Mouse (Mus musculus) layer of hippocampus, postnatal 36 days (tissue): Measurements from ENCODE around the gene D1Ertd622e. TPM values are rescaled to one million over a fixed set of nuclear protein-coding genes. Genes with fewer than 3 reads are reported as not detected.
"Not testable (repeated sequence)": the region's sequence is repeated elsewhere in the genome, so short reads cannot be mapped to it uniquely, and the experiment has no call there.

Experiments
- DNase-seq, 2 experiments: peaks; one replicate each; pipeline ENCODE4 v3.0.0; 2022
- total RNA-seq, 2 experiments: library from RNA; stranded (reverse); gene quantifications; 2 replicates each; pipeline ENCODE4 v1.2.3; 2021

The D1Ertd622e gene
- total RNA-seq, 2 experiments from 2014 or later: 49.1 to 50.7 TPM

- DNase-seq: no peak
These were observed 29.2 kb downstream of the D1Ertd622e start for GRCm38 (mm10) chr1:97632545-97633256.

GRCm38 (mm10) chr1:97631843-97632470 lies 29.9 kb downstream of the D1Ertd622e start:
- no peak for DNase-seq

GRCm38 (mm10) chr1:97630146-97630545 lies 31.7 kb downstream of the D1Ertd622e start:
- DNase-seq: no peak

GRCm38 (mm10) chr1:97628859-97629258 lies 33.0 kb downstream of the D1Ertd622e start:
- DNase-seq: no peak

GRCm38 (mm10) chr1:97628016-97628415 lies 33.9 kb downstream of the D1Ertd622e start:
- DNase-seq: no peak

GRCm38 (mm10) chr1:97625427-97625826 lies 36.4 kb downstream of the D1Ertd622e start:
- DNase-seq: no peak

- DNase-seq: no peak
These were observed 37.5 kb downstream of the D1Ertd622e start for GRCm38 (mm10) chr1:97624386-97624785.

- DNase-seq: no peak
These were observed 38.5 kb downstream of the D1Ertd622e start for GRCm38 (mm10) chr1:97623214-97623856.

- DNase-seq: no peak
These were observed 39.2 kb downstream of the D1Ertd622e start for GRCm38 (mm10) chr1:97622574-97623208.

GRCm38 (mm10) chr1:97619621-97620320 lies 42.1 kb downstream of the D1Ertd622e start:
- DNase-seq: no peak

GRCm38 (mm10) chr1:97615525-97615924 lies 46.3 kb downstream of the D1Ertd622e start:
- no peak for DNase-seq

- DNase-seq: no peak
These were observed 47.1 kb downstream of the D1Ertd622e start for GRCm38 (mm10) chr1:97614531-97615462.

- DNase-seq: no peak
These were observed 50.1 kb downstream of the D1Ertd622e start for GRCm38 (mm10) chr1:97611747-97612146.

GRCm38 (mm10) chr1:97603361-97603760 lies 58.5 kb downstream of the D1Ertd622e start:
- no peak for DNase-seq

- DNase-seq: no peak
These were observed 61.5 kb downstream of the D1Ertd622e start for GRCm38 (mm10) chr1:97600371-97600770.

- no peak for DNase-seq
These were observed 62.8 kb downstream of the D1Ertd622e start for GRCm38 (mm10) chr1:97599101-97599500.

- DNase-seq: no peak
These were observed 73.3 kb downstream of the D1Ertd622e start for GRCm38 (mm10) chr1:97588561-97588960.

GRCm38 (mm10) chr1:97585106-97585505 lies 76.8 kb downstream of the D1Ertd622e start:
- DNase-seq: no peak

- DNase-seq: no peak
These were observed 77.7 kb downstream of the D1Ertd622e start for GRCm38 (mm10) chr1:97584171-97584570.

GRCm38 (mm10) chr1:97583085-97583484 lies 78.8 kb downstream of the D1Ertd622e start:
- DNase-seq: no peak

GRCm38 (mm10) chr1:97580680-97581079 lies 81.2 kb downstream of the D1Ertd622e start:
- DNase-seq: not testable (repeated sequence)
